In the genomic region with DNA sequence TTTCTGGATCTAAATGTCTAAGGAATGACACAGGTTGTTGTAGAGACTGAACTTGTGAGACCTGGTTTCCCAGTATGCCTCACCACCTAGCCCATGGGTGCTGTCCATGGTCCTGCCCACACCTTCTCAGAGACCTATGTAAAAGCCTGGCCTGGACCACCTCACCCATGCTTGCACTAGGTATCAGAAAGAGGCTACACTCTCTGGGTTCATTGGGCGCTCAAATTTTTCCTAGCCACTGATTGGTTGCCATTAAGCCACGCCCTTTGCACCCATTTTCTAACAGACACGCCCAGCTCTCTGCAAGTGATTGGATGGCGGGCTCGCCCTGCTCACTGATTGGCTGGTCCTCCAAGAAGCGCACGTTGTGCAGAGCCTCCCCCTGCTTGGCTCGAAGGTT, we compare ENCODE assay signal across 8 mouse cellular contexts. TPM values are rescaled to one million over a fixed set of nuclear protein-coding genes. Genes with fewer than 3 reads are reported as not detected.
A peak's percentile ranks its signal among the peaks of the same experiment; 100 is the strongest.
DNase-seq lines count a peak whose midpoint lies in the region; ATAC-seq and TF ChIP-seq lines count a peak whose summit lies in the region.

No protein-coding gene starts in this region.

- 0 out of 2 replicates have a peak, but pooled peaks cover 3% of the 10 kb centered on the region for H3K36me3 ChIP-seq in lung, postnatal 0 days (ENCODE audit: insufficient read depth, low read length)

- no peak for TF ChIP-seq CTCF in lung, postnatal 0 days (IDR thresholded peaks at IDR 0.05)

- WGBS in lung, postnatal 0 days: 59% methylated on average over 8 of the region's 8 CpGs

- no peak overlapping the region for H3K4me2 ChIP-seq in lung, postnatal 0 days (replicated peaks; ENCODE audit: low read depth, low read length)

- peaks cover 6% of the 10 kb centered on the region for H3K4me1 ChIP-seq in lung, postnatal 0 days (ENCODE audit: insufficient read depth, low read depth, low read length)

- no peaks in the 10 kb centered on the region for H3K9me3 ChIP-seq in lung, postnatal 0 days (ENCODE audit: low read length)

- no peak overlapping the region for H3K9ac ChIP-seq in lung, postnatal 0 days (replicated peaks; ENCODE audit: low read depth)

- peak; percentile 78 for DNase-seq in CD4-positive, CD25-positive, alpha-beta regulatory T cell, adult 2 months (ENCODE audit: low read depth, low spot score)
- DNase-seq in urinary bladder, postnatal 14 days (ENCODE audit: low spot score): peak; percentile 56
- no peak for DNase-seq in urinary bladder, adult 2 months (ENCODE audit: low spot score)
- peak; percentile 58 for DNase-seq in lung, postnatal 0 days (ENCODE audit: low spot score)
- peak; percentile 56 for DNase-seq in thymus, postnatal 36 days
- no peak for DNase-seq in right cerebral cortex, adult 18-20 months
- no peak for DNase-seq in urinary bladder, postnatal 36 days (ENCODE audit: low spot score in 2 of 2)

- no peak for ATAC-seq in CD4-positive, CD25-positive, alpha-beta regulatory T cell, adult 4 months
- no peak for ATAC-seq in lung, postnatal 0 days

- no peak overlapping the region for H3K27ac ChIP-seq in lung, postnatal 0 days (ENCODE audit: low read length)

- TF ChIP-seq EP300 in lung, postnatal 0 days (IDR thresholded peaks at IDR 0.05): no peak

- H3K4me3 ChIP-seq in lung, postnatal 0 days (ENCODE audit: low read depth, low read length): no peak overlapping the region

- no peaks in the 10 kb centered on the region for H3K27me3 ChIP-seq in lung, postnatal 0 days (replicated peaks; ENCODE audit: insufficient read depth, low read length)

RNA-seq across cellular contexts. Expression of a gene that starts 1.8 kb away (rescaled TPM):
- under 1 TPM in 1 of 2 experiments, not detected in 1; 0.20 TPM for polyA plus RNA-seq in CD4-positive, CD25-positive, alpha-beta regulatory T cell, adult 4 months (2017; shearing (Covaris generic))
- 22.1 and 23.9 TPM in 2 replicates for polyA plus RNA-seq in urinary bladder, adult 2 months (2012; rRNA removed)
- 1.1 and 1.2 TPM in 2 replicates for polyA plus RNA-seq in lung, postnatal 0 days (2015; fragmentation: Nextera tagmentation; extraction: Ambion mirVana)

RNA-seq across cellular contexts. Expression of a gene that starts 4.0 kb away (rescaled TPM):
- polyA plus RNA-seq in CD4-positive, CD25-positive, alpha-beta regulatory T cell, adult 4 months (2017; shearing (Covaris generic)): 1 to 10 TPM; 2.9 to 3.1 TPM
- polyA plus RNA-seq in urinary bladder, adult 2 months (2012; rRNA removed): 21.9 and 25.5 TPM in 2 replicates
- 10.6 and 11.6 TPM in 2 replicates for polyA plus RNA-seq in lung, postnatal 0 days (2015; fragmentation: Nextera tagmentation; extraction: Ambion mirVana)

RNA-seq across cellular contexts. Expression of a gene that starts 14.9 kb away (rescaled TPM):
- 10 to 100 TPM; 22.5 to 22.7 TPM for polyA plus RNA-seq in CD4-positive, CD25-positive, alpha-beta regulatory T cell, adult 4 months (2017; shearing (Covaris generic))
- polyA plus RNA-seq in urinary bladder, adult 2 months (2012; rRNA removed): 56.7 and 67.3 TPM in 2 replicates
- polyA plus RNA-seq in lung, postnatal 0 days (2015; fragmentation: Nextera tagmentation; extraction: Ambion mirVana): 73.7 and 78.6 TPM in 2 replicates

RNA-seq across cellular contexts. Expression of a gene that starts 19.2 kb away (rescaled TPM):
- polyA plus RNA-seq in CD4-positive, CD25-positive, alpha-beta regulatory T cell, adult 4 months (2017; shearing (Covaris generic)): 10 to 100 TPM; 65.1 to 82.9 TPM
- polyA plus RNA-seq in urinary bladder, adult 2 months (2012; rRNA removed): 38.5 and 45.3 TPM in 2 replicates
- polyA plus RNA-seq in lung, postnatal 0 days (2015; fragmentation: Nextera tagmentation; extraction: Ambion mirVana): 137 and 146 TPM in 2 replicates

RNA-seq across cellular contexts. Expression of a gene that starts 20.5 kb away (rescaled TPM):
- 10 to 100 TPM; 16.3 to 19.5 TPM for polyA plus RNA-seq in CD4-positive, CD25-positive, alpha-beta regulatory T cell, adult 4 months (2017; shearing (Covaris generic))
- polyA plus RNA-seq in urinary bladder, adult 2 months (2012; rRNA removed): 43.8 and 49.5 TPM in 2 replicates
- 23.8 and 27.6 TPM in 2 replicates for polyA plus RNA-seq in lung, postnatal 0 days (2015; fragmentation: Nextera tagmentation; extraction: Ambion mirVana)

Comparison
In these comparisons a context has a peak if more than half of its experiments do, and no peak if none do; other contexts are left out.
1. DNase-seq: peak in CD4-positive, CD25-positive, alpha-beta regulatory T cell, adult 2 months (single experiment), urinary bladder, postnatal 14 days (single experiment), lung, postnatal 0 days (single experiment) and thymus, postnatal 36 days (2 of 2); none in urinary bladder, adult 2 months (single experiment), right cerebral cortex, adult 18-20 months (single experiment) and urinary bladder, postnatal 36 days (0 of 2).
2. RNA of a gene that starts 1.8 kb away (polyA plus RNA-seq): 22.1 to 23.9 TPM in urinary bladder, adult 2 months; 1.1 to 1.2 TPM in lung, postnatal 0 days and 0.20 TPM in CD4-positive, CD25-positive, alpha-beta regulatory T cell, adult 4 months; every median in the first group is over 10 times any median in the second.